Mouse (Mus musculus) C2C12 (cell line): ENCODE measurements around the gene Rc3h1.

ENCODE experiments used
- CTCF ChIP-seq: IDR thresholded peaks from one replicate; pipeline ENCODE4 v1.5.1; 2011; ENCODE audit not compliant: control insufficient read depth, insufficient read depth, insufficient read length
- MAX ChIP-seq: IDR thresholded peaks from one replicate; pipeline ENCODE4 v1.6.1; 2011; ENCODE audit warnings: mild to moderate bottlenecking, control low read depth

GRCm38 (mm10) chr1:160906558-160907481 is 602 bp downstream of the Rc3h1 start:
- no peak for TF ChIP-seq MAX
- no peak for TF ChIP-seq CTCF
